Mouse (Mus musculus): ENCODE results near the gene Cth. TPM values are rescaled to one million over a fixed set of nuclear protein-coding genes. Genes with fewer than 3 reads are reported as not detected.

Gene Cth
- polyA plus RNA-seq, 1 experiment, result not detected

DNA sequence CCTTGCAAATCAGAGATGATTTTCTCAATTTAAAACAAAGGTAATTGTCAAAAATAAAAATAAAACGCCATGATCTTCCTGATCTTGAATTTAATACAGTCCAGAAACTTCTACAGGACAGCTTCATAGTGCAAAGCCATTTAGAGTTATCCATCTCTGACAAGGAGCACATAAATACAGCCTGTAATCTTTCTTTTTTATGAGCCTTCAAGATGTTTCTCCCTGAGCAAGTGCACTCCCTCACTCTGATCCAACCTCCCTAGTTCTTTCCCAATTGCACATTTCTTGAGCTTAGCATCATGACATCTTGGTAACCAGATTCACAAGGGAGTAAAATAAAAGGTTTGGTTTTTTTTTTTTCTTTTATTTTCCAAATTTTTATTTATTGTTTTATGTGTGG lies 72.1 kb downstream of the Cth start:
- H3K27me3 ChIP-seq (replicated peaks), result no peaks in the 10 kb centered on the region
- no peaks in the 10 kb centered on the region for H3K9me3 ChIP-seq
- H3K36me3 ChIP-seq (replicated peaks; ENCODE audit: low read length), result no peaks in the 10 kb centered on the region
- TF ChIP-seq GATA1 (IDR thresholded peaks at IDR 0.05; ENCODE audit: borderline replicate concordance, low read length) (no peak), FLI1 (IDR thresholded peaks at IDR 0.05; ENCODE audit: low read length) (no peak)
- no peaks in the 10 kb centered on the region for H3K4me1 ChIP-seq
- no peak overlapping the region for H3K4me3 ChIP-seq (replicated peaks)

DNA sequence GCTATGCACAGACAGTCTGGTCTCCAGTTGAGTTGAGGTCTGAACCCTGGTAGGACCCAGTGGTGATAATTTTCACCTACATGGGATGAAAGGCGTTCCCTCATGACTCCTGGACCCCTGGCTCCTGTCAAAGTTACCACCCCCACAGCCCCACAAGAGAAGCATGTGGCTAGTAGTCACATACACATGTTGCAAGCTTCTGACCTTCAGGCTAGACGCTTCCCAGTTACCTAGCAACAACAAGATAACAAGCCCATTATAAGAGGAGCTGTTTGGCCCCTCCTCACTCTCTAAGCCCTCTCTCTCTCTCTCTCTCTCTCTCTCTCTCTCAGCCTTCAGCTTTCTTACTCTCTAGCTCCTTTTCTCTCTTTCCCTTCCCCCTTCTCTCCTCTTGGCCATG lies 76.4 kb downstream of the Cth start:
- no peak for TF ChIP-seq FLI1 (IDR thresholded peaks at IDR 0.05; ENCODE audit: low read length)
- TF ChIP-seq GATA1 (IDR thresholded peaks at IDR 0.05; ENCODE audit: borderline replicate concordance, low read length), result no peak
- H3K4me1 ChIP-seq, result no peaks in the 10 kb centered on the region
- H3K36me3 ChIP-seq (replicated peaks; ENCODE audit: low read length), result no peaks in the 10 kb centered on the region
- no peak overlapping the region for H3K4me3 ChIP-seq (replicated peaks)
- H3K27me3 ChIP-seq (replicated peaks), result no peaks in the 10 kb centered on the region
- H3K9me3 ChIP-seq, result no peaks in the 10 kb centered on the region; the same call in 1 of the 2 replicates

GRCm38 (mm10) chr3:157847338-157848284 lies 77.3 kb downstream of the Cth start:
- no peaks in the 10 kb centered on the region for H3K27me3 ChIP-seq (replicated peaks)
- no peaks in the 10 kb centered on the region for H3K36me3 ChIP-seq (replicated peaks; ENCODE audit: low read length)
- H3K4me1 ChIP-seq, result no peaks in the 10 kb centered on the region
- TF ChIP-seq FLI1 (IDR thresholded peaks at IDR 0.05; ENCODE audit: low read length) (no peak), GATA1 (IDR thresholded peaks at IDR 0.05; ENCODE audit: borderline replicate concordance, low read length) (no peak)
- no peaks in the 10 kb centered on the region; the same call in 1 of the 2 replicates for H3K9me3 ChIP-seq
- H3K4me3 ChIP-seq (replicated peaks), result no peak overlapping the region

Other genes starting within 250 kb of the Cth start
- gene Ankrd13c, start 22.2 kb upstream of the Cth start, polyA plus RNA-seq (2012; ENCODE audit: insufficient read depth, low replicate concordance), result 13.4 and 22.5 TPM in 2 replicates
- gene Srsf11, start 111.6 kb upstream of the Cth start, polyA plus RNA-seq (2012; ENCODE audit: insufficient read depth, low replicate concordance), result 63.2 and 75.3 TPM in 2 replicates
- 3.6 and 11.4 TPM in 2 replicates for gene Lrrc40, start 111.6 kb upstream of the Cth start, polyA plus RNA-seq (2012; ENCODE audit: insufficient read depth, low replicate concordance)